Mouse (Mus musculus): ENCODE results near the gene Vdac1.
A peak's percentile ranks its signal among the peaks of the same experiment; 100 is the strongest.
"Not testable (repeated sequence)": the region's sequence is repeated elsewhere in the genome, so short reads cannot be mapped to it uniquely, and the experiment has no call there.

Vdac1 gene

GRCm38 (mm10) chr11:52344991-52345777, 15.5 kb upstream of the Vdac1 start:
- DNase-seq (ENCODE audit: low read depth, low spot score): no peak

GRCm38 (mm10) chr11:52345939-52346634, 14.6 kb upstream of the Vdac1 start:
- peak; percentile 74 for DNase-seq (ENCODE audit: low read depth, low spot score)

GRCm38 (mm10) chr11:52346635-52347005, 14.0 kb upstream of the Vdac1 start:
- no peak for DNase-seq (ENCODE audit: low read depth, low spot score)

GRCm38 (mm10) chr11:52348156-52348555, 12.5 kb upstream of the Vdac1 start:
- no peak for DNase-seq (ENCODE audit: low read depth, low spot score)

GRCm38 (mm10) chr11:52348724-52349123, 11.9 kb upstream of the Vdac1 start:
- peak; percentile 28 for DNase-seq (ENCODE audit: low read depth, low spot score)

GRCm38 (mm10) chr11:52350924-52351323, 9.7 kb upstream of the Vdac1 start:
- peak; percentile 47 for DNase-seq (ENCODE audit: low read depth, low spot score)

- no peak for DNase-seq (ENCODE audit: low read depth, low spot score)
These were observed 8.4 kb upstream of the Vdac1 start for GRCm38 (mm10) chr11:52352271-52352670.

GRCm38 (mm10) chr11:52354644-52355043, 6.0 kb upstream of the Vdac1 start:
- DNase-seq (ENCODE audit: low read depth, low spot score): no peak

- no peak for DNase-seq (ENCODE audit: low read depth, low spot score)
These were observed 5.1 kb upstream of the Vdac1 start for GRCm38 (mm10) chr11:52355601-52356000.

- not testable (repeated sequence) for DNase-seq (ENCODE audit: low read depth, low spot score)
These were observed 3.6 kb upstream of the Vdac1 start for GRCm38 (mm10) chr11:52357091-52357490.

- DNase-seq (ENCODE audit: low read depth, low spot score): no peak
These were observed 2.1 kb upstream of the Vdac1 start for GRCm38 (mm10) chr11:52358520-52358919.

- DNase-seq (ENCODE audit: low read depth, low spot score): peak; percentile 37
These were observed 782 bp upstream of the Vdac1 start for GRCm38 (mm10) chr11:52359686-52360470.

- no peak for DNase-seq (ENCODE audit: low read depth, low spot score)
These were observed 744 bp downstream of the Vdac1 start for GRCm38 (mm10) chr11:52361287-52361921.

GRCm38 (mm10) chr11:52364376-52364775, 3.7 kb downstream of the Vdac1 start:
- no peak for DNase-seq (ENCODE audit: low read depth, low spot score)

GRCm38 (mm10) chr11:52365143-52365542, 4.5 kb downstream of the Vdac1 start:
- no peak for DNase-seq (ENCODE audit: low read depth, low spot score)

- no peak for DNase-seq (ENCODE audit: low read depth, low spot score)
These were observed 5.7 kb downstream of the Vdac1 start for GRCm38 (mm10) chr11:52366358-52366757.

- no peak for DNase-seq (ENCODE audit: low read depth, low spot score)
These were observed 7.7 kb downstream of the Vdac1 start for GRCm38 (mm10) chr11:52368176-52368985.

GRCm38 (mm10) chr11:52369252-52370134, 8.8 kb downstream of the Vdac1 start:
- no peak for DNase-seq (ENCODE audit: low read depth, low spot score)

GRCm38 (mm10) chr11:52370135-52370452, 9.4 kb downstream of the Vdac1 start:
- no peak for DNase-seq (ENCODE audit: low read depth, low spot score)

GRCm38 (mm10) chr11:52370538-52370937, 9.9 kb downstream of the Vdac1 start:
- no peak for DNase-seq (ENCODE audit: low read depth, low spot score)
